Mouse (Mus musculus): ENCODE data around the gene Pth1r. TPM values are rescaled to one million over a fixed set of nuclear protein-coding genes. Genes with fewer than 3 reads are reported as not detected.

Pth1r gene
- polyA plus RNA-seq, 1 experiment from 2014 or later: 19.2 TPM

DNA sequence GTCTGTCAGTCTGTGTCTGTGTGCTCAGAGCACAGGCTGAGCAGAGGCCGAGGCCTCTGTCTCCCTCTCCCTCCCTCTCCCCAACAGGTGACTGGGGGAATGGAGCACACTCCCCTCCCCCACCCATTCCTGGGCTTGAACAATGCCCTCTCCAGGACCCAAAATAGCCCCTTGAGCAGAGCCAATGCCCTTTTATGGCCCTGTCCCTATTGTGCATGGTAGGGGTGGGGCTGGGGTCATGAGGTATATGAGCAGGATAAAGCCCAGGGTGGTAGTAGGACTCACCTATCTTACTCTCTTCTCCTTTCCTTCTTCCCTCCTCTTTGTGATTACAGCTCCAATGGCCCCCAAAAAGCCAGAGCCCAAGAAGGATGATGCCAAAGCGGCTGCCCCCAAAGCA, 16.5 kb upstream of the Pth1r start:
- Histone ChIP-seq H3K36me3 (replicated peaks) (no peaks in the 10 kb centered on the region), H3K4me1 (peaks cover 27% of the 10 kb centered on the region), H3K4me3 (no peak overlapping the region), H3K27me3 (ENCODE audit: poor library complexity, severe bottlenecking) (peaks cover 27% of the 10 kb centered on the region), H3K27ac (no peak overlapping the region), H3K9me3 (no peaks in the 10 kb centered on the region)
- no peak for DNase-seq (ENCODE audit: extremely low spot score, low spot score)
- 58% methylated on average over 2 of the region's 2 CpGs for WGBS

DNA sequence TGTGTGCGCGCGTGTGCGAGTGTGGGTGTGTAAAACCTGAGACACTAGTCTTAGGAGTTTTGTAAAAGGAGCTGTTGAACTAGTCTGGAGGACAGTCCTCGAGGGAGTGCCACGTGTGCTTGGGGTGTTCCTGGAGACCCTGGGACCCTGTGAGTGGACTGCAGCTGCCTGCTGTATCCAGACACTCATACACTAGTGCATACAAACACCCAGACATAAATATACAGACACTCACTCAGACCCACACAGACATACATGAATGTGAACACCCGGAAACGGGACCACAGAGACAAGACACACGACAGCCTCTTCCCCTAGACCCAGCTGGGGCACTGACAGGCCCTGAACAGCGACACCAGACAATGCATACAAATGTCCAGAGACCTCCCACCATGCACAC, 15.8 kb upstream of the Pth1r start:
- no peak for DNase-seq (ENCODE audit: extremely low spot score, low spot score)
- Histone ChIP-seq H3K9me3 (no peaks in the 10 kb centered on the region), H3K4me3 (no peak overlapping the region), H3K36me3 (replicated peaks) (no peaks in the 10 kb centered on the region), H3K27me3 (ENCODE audit: poor library complexity, severe bottlenecking) (peaks cover 27% of the 10 kb centered on the region), H3K27ac (no peak overlapping the region), H3K4me1 (peaks cover 27% of the 10 kb centered on the region)
- WGBS: 78% methylated on average over 10 of the region's 10 CpGs

DNA sequence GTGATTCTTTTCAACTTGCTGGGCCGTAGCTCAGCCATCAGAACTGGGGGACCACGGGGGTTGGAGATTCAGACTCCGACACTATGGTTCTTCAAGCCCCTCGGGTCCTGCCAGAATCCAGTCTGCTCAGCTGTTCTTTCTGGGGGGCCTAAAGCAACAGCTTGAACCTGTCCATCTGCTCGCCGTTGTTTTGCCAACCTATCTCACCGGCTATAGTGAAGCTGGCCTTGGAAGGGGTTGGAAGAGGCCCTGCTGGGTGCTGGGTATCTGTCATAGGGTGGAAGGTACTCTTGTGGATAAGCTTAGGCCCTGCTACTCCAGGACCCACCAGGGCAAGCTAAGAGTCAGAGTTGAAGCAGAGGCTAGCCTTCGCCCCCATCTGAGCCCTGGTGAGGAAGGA, 13.9 kb upstream of the Pth1r start:
- no peak for DNase-seq (ENCODE audit: extremely low spot score, low spot score)
- H3K27me3 ChIP-seq (ENCODE audit: poor library complexity, severe bottlenecking): peaks cover 27% of the 10 kb centered on the region
- H3K27ac ChIP-seq: no peak overlapping the region
- no peaks in the 10 kb centered on the region for H3K36me3 ChIP-seq (replicated peaks)
- peaks cover 24% of the 10 kb centered on the region for H3K4me1 ChIP-seq
- WGBS: 86% methylated on average over 8 of the region's 8 CpGs
- H3K9me3 ChIP-seq: no peaks in the 10 kb centered on the region
- no peak overlapping the region for H3K4me3 ChIP-seq

DNA sequence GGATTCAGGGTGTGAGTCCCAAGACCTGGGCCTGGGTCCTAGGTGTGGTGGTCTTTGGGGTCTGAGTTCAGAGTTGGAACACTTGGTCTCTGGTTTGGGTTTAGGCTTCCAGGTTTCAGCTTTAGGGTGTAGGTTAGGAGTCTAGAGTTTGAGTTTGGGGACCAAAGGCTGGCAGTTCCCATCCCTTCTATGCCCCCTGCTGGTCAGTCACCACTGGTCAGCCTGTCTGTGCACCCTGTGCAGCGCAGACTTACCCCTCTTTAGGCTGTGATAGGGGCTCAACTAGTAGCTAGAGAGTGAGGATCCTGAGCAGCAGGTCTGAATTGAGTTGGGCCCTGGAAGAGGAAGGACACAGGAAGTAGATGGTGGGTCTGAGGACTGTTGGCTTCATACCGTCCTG, 12.3 kb upstream of the Pth1r start:
- no peak for DNase-seq (ENCODE audit: extremely low spot score, low spot score)
- Histone ChIP-seq H3K27ac (no peak overlapping the region), H3K27me3 (ENCODE audit: poor library complexity, severe bottlenecking) (peaks cover 26% of the 10 kb centered on the region), H3K4me1 (peaks cover 20% of the 10 kb centered on the region), H3K9me3 (no peaks in the 10 kb centered on the region), H3K36me3 (replicated peaks) (no peaks in the 10 kb centered on the region), H3K4me3 (no peak overlapping the region)
- WGBS: 63% methylated on average over 2 of the region's 2 CpGs

DNA sequence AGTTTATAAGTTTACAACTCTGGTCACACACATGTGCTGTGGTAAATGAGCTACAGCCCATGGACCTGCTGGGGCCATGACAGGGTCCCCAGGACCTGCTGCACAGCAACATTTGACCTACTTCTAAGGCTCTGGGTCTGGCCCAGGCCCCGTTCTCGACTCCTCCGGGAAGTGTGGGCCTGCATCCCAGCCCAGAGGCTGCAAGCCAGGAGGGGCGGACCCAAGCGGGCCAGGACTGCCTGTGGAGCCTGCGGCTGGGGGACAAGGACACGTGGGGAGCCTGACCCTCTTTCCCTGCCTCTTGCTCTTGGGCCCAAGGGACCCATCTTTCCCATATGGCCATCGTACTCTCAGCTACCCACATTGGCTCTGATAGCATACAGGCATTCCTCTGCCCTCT, 11.7 kb upstream of the Pth1r start:
- no peak for DNase-seq (ENCODE audit: extremely low spot score, low spot score)
- 81% methylated on average over 8 of the region's 8 CpGs for WGBS

DNA sequence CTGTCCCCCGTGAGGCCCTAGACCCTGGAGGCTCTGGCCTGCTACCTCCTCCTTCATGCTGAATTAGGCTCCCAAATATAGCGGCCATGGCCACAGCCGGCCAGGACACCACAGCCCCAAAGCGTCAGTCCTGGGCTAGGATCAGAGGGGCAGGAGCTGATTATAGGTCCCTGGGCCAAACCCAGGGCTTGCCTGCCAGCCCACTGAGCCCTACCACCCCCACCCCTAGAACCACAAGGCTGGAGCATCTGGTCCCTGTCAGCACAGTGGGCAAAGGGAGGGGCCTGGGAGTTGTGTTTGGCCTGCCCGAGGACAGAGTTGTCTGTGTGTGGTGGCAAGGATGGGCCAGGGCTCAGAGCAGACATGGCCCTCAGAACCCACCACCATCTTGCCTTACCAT, 10.9 kb upstream of the Pth1r start:
- 90% methylated on average over 5 of the region's 5 CpGs for WGBS
- H3K4me1 ChIP-seq: peaks cover 23% of the 10 kb centered on the region
- peaks cover 11% of the 10 kb centered on the region; the same call in 1 of the 2 replicates for H3K27me3 ChIP-seq (ENCODE audit: poor library complexity, severe bottlenecking)
- no peak overlapping the region for H3K27ac ChIP-seq
- H3K4me3 ChIP-seq: no peak overlapping the region
- DNase-seq (ENCODE audit: extremely low spot score, low spot score): no peak
- no peaks in the 10 kb centered on the region for H3K36me3 ChIP-seq (replicated peaks)
- H3K9me3 ChIP-seq: no peaks in the 10 kb centered on the region

More for the DNA sequence above, 11.7 kb upstream of the Pth1r start:
- Histone ChIP-seq H3K4me3 (no peak overlapping the region), H3K9me3 (no peaks in the 10 kb centered on the region), H3K27me3 (ENCODE audit: poor library complexity, severe bottlenecking) (peaks cover 19% of the 10 kb centered on the region), H3K36me3 (replicated peaks) (no peaks in the 10 kb centered on the region), H3K4me1 (peaks cover 25% of the 10 kb centered on the region), H3K27ac (no peak overlapping the region)

DNA sequence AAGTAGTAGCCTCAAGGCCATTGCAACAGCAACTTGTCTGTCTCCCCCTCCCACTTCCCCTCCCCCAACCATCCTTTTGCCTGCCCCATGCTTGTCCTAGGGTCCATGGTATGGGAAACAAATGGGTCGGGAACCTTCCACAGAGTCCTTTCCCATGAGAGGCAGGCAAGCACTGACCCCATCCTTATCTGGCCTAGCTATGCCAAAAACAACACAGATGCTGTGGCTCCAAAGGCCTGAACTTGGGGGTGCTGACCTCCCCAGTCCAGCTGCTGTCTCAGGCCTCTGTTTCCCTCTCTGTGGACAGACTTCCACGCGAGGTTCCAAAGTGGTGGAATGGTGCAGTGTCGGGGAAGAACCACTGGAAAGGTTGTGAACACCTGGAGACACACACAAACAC, 6.8 kb upstream of the Pth1r start:
- Histone ChIP-seq H3K4me3 (no peak overlapping the region), H3K4me1 (peaks cover 39% of the 10 kb centered on the region), H3K27ac (no peak overlapping the region), H3K9me3 (no peaks in the 10 kb centered on the region), H3K27me3 (ENCODE audit: poor library complexity, severe bottlenecking) (peaks cover 6% of the 10 kb centered on the region), H3K36me3 (replicated peaks) (no peaks in the 10 kb centered on the region)
- 84% methylated on average over 4 of the region's 4 CpGs for WGBS
- no peak for DNase-seq (ENCODE audit: extremely low spot score, low spot score)

DNA sequence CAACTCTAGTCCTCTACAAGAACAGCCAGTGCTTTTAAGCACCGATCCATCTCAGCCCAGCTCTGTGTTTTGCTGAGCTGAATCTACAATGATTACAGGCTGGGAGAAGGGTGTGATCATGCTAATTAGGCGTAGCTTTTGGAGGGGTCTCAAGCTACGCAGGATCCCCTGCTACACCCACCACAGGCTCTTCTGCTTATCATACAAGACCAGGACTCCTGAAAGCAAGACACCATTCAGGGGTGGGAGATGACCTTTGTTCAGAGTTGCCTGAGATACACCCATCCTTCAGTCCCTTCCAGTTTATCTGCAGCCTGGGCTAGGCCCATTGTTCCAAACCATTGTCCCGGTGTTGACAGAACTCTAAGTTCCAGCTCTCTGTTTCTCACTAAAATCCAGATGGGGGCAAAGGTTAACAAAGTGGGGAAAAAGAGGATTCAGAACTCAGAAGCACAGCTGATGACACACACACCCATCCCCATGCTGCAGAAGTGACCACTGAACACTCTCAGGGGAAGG, 6.0 kb upstream of the Pth1r start:
- Histone ChIP-seq H3K36me3 (replicated peaks) (no peaks in the 10 kb centered on the region), H3K27me3 (ENCODE audit: poor library complexity, severe bottlenecking) (peaks cover 14% of the 10 kb centered on the region), H3K27ac (no peak overlapping the region), H3K4me1 (peaks cover 39% of the 10 kb centered on the region), H3K9me3 (no peaks in the 10 kb centered on the region), H3K4me3 (no peak overlapping the region)
- 80% methylated on average over 4 of the region's 4 CpGs for WGBS
- no peak for DNase-seq (ENCODE audit: extremely low spot score, low spot score)

DNA sequence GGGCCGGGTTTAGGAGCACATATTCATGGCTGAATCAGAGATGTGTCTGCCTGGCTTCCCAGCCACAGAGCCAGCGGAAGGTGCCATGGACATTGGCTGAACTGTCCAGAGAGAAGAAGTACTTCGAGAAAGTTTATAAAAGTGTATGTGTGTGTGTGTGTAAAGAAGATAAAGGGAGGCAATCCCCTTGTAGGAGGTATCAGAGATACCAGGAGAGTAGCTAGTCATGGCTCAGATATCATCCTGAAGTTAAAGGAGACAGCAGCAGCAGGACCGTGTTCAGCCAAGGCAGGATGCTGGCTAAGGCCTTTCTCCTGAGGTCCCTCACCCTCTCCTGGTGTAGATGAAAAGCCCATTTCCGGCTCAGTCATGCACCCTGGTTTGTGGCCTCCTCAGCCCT, 4.5 kb upstream of the Pth1r start:
- H3K4me3 ChIP-seq: no peak overlapping the region
- peak overlapping the region; percentile 11; the same call in 1 of the 2 replicates for H3K27ac ChIP-seq
- peaks cover 48% of the 10 kb centered on the region for H3K4me1 ChIP-seq
- no peak for DNase-seq (ENCODE audit: extremely low spot score, low spot score)
- H3K27me3 ChIP-seq (ENCODE audit: poor library complexity, severe bottlenecking): peaks cover 30% of the 10 kb centered on the region
- H3K9me3 ChIP-seq: no peaks in the 10 kb centered on the region
- no peaks in the 10 kb centered on the region for H3K36me3 ChIP-seq (replicated peaks)
- WGBS: 88% methylated on average over 5 of the region's 5 CpGs

DNA sequence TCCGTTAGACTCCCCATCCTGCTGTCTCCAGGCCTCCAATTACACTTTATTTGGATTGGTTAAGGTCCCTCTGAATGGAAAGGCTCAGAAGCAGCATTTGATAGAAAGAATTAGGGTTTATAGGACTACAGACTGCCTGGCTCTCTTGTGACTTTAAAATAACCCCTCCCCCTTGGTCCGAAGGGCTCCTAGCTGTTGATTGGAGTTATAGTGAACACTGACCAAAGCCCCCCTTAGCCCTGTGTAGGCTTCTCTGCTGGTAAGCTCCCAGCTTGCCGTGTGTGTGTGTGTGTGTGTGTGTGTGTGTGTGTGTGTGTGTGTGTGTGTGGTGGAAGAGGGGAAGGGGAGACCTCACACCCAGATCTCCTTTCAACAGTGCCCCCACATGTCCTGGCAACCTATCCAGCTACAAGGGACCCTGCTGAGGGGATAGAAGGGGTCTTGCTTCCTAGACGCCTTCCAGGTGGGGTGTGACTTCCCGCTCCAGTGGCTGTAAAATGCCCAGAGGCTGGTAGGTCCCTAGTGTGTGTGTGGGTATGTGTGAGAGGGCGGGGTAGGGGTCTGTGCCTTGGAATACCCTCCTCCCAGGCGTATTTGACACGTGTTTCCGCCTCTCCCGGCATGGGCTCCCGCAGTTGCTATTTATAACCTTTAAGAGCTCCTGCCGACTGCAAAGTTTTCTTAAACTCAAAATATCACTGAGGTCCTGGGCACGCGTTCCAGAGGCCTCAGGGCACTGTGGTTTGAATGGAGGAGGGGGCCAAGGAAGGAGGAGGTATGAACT, 3.7 kb upstream of the Pth1r start:
- no peak overlapping the region for H3K4me3 ChIP-seq
- WGBS: 52% methylated on average over 14 of the region's 14 CpGs
- H3K27me3 ChIP-seq (ENCODE audit: poor library complexity, severe bottlenecking): peaks cover 38% of the 10 kb centered on the region
- no peak for DNase-seq (ENCODE audit: extremely low spot score, low spot score)
- H3K27ac ChIP-seq: peak overlapping the region; percentile 32; the same call in 1 of the 2 replicates
- H3K4me1 ChIP-seq: peaks cover 56% of the 10 kb centered on the region
- no peaks in the 10 kb centered on the region for H3K9me3 ChIP-seq
- no peaks in the 10 kb centered on the region for H3K36me3 ChIP-seq (replicated peaks)

DNA sequence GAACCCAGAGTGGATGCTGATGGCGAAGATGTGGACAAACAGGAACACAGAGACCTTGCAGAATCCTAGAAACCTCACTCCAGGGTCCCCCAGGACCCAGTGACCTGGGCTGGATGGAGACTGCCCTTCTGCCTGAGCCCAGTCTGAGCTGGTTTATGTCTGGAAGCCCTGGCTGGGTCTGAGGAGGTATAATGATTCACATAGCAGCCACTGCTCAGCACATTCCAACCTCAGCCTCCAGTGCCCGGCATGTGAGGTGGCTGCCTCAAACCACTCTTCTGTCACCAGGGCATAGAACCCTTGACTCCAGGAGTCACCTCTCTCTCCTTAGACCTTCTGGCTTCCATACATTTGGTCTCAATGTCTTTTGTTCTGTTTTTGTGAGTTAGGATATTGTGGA, 1.5 kb upstream of the Pth1r start:
- no peak overlapping the region for H3K4me3 ChIP-seq
- H3K4me1 ChIP-seq: peaks cover 65% of the 10 kb centered on the region
- DNase-seq (ENCODE audit: extremely low spot score, low spot score): no peak
- no peak overlapping the region for H3K27ac ChIP-seq
- H3K9me3 ChIP-seq: no peaks in the 10 kb centered on the region
- peaks cover 59% of the 10 kb centered on the region for H3K27me3 ChIP-seq (ENCODE audit: poor library complexity, severe bottlenecking)
- no peaks in the 10 kb centered on the region for H3K36me3 ChIP-seq (replicated peaks)
- 88% methylated on average over 2 of the region's 2 CpGs for WGBS

DNA sequence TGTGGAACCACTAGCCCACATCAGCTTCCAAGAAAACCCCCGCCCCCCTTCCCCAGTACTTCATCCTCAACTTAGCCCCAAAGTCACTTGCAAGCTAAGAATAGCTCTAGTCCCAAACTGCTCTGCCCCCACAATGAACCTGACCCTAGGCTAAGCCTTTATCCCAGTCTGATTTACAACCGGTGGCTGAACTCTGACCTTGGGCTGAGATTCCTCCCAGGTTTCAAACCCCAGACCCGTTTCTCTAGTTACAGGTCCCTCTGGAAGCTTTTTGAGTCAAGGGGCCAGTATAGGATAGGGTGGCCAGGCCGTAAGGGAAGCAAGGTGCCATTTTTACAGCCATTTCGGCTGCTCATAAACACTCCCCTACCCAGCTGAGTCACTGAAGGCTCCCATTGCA, 707 bp downstream of the Pth1r start:
- 32% methylated on average over 5 of the region's 5 CpGs for WGBS
- Histone ChIP-seq H3K4me3 (no peak overlapping the region), H3K27me3 (ENCODE audit: poor library complexity, severe bottlenecking) (peaks cover 81% of the 10 kb centered on the region), H3K36me3 (replicated peaks) (no peaks in the 10 kb centered on the region), H3K27ac (0 out of 2 replicates have a peak overlapping the region, but pooled peaks have one; percentile 35), H3K9me3 (no peaks in the 10 kb centered on the region), H3K4me1 (peaks cover 74% of the 10 kb centered on the region)
- no peak for DNase-seq (ENCODE audit: extremely low spot score, low spot score)

DNA sequence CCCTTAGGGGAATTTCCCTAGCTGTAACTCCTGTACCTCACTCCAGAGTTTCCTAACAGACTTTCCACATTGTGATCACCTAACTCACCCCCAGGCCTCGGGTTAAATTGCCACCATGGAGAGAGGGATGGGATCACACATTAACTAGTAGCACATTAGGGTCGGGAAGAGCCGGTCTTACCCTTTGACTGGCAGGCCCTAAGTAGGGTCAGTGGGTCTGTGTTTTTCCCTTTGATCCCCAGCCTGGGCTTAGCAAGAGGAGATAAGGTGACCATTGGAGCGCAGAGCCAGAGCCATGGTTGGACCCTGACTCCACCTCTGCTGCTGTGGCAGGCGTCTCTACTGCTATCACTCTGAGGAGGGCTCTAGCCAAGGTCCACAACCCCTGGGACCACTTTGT, 1.2 kb downstream of the Pth1r start:
- peaks cover 86% of the 10 kb centered on the region for H3K27me3 ChIP-seq (ENCODE audit: poor library complexity, severe bottlenecking)

More for the DNA sequence above, 1.2 kb downstream of the Pth1r start:
- Histone ChIP-seq H3K4me3 (no peak overlapping the region), H3K9me3 (no peaks in the 10 kb centered on the region), H3K36me3 (replicated peaks) (no peaks in the 10 kb centered on the region), H3K4me1 (peaks cover 74% of the 10 kb centered on the region), H3K27ac (no peak overlapping the region)
- WGBS: 4% methylated on average over 5 of the region's 5 CpGs
- no peak for DNase-seq (ENCODE audit: extremely low spot score, low spot score)
